Mouse (Mus musculus): ENCODE results near the gene Fam161a.

DNA sequence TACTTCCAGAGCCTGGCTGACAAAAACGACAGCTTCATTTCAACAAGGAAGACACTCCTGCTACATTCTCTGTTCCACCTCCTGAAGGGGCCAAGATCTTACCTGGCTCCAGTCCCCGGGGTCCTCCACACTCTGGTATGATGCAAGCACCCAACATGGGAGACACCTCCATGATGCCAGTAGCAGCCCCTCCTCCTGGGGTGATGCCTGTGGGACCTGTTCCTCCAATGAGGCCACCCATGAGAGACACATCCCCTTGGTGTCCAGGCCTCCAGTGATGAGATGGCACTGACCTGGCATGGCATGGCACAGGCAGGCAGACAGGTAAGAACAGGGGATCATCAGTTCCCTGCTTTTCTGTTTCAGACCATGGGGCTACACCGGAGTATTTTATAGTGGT lies 29.1 kb upstream of the Fam161a start:
- TF ChIP-seq RCOR1 (conservative IDR thresholded peaks at IDR 0.05; ENCODE audit: low read depth, low read length) (no peak), HCFC1 (IDR thresholded peaks at IDR 0.05; ENCODE audit: low read depth, low read length) (no peak), CTCF (conservative IDR thresholded peaks at IDR 0.05 in 1 of 2, IDR thresholded peaks at IDR 0.05 in 1 of 2; ENCODE audit: low read depth in 2 of 2, low read length in 2 of 2) (no peak), POLR2A (IDR thresholded peaks at IDR 0.05; ENCODE audit: low read depth, low read length) (no peak), NRF1 (IDR thresholded peaks at IDR 0.05; ENCODE audit: low read depth, low read length) (no peak), GABPA (IDR thresholded peaks at IDR 0.05; ENCODE audit: insufficient replicate concordance, low read depth, low read length) (no peak), NELFE (IDR thresholded peaks at IDR 0.05; ENCODE audit: low read depth, low read length) (no peak), EP300 (IDR thresholded peaks at IDR 0.05; ENCODE audit: low read length) (no peak), CHD2 (IDR thresholded peaks at IDR 0.05; ENCODE audit: low read length) (no peak), USF2 (conservative IDR thresholded peaks at IDR 0.05; ENCODE audit: low read depth, low read length) (no peak)

Data from CH12.LX (cell line).